Mouse (Mus musculus) embryonic facial prominence, embryonic 13.5 days (tissue): ENCODE measurements at regions not wholly inside any gene's neighbourhood (a gene's known extent, or its start where the extent isn't known, plus 50 kb on each side); places are given as distances from the start of the nearest gene placed in this dataset.
A peak's percentile ranks its signal among the peaks of the same experiment; 100 is the strongest.

Experiments used
- ATAC-seq: fragments of 200-750 bp; cut with Nextera tagmentation; 2 replicates; pipeline ENCODE4 v1.8.0; 2017; ENCODE audit warnings: low read depth; ENCODE audit not compliant: insufficient number of reproducible peaks, insufficient read depth, low FRiP score, low TSS enrichment
- H3K27ac ChIP-seq: fragments of 300-500 bp; sonication (generic); 2 replicates; pipeline ENCODE4 v1.5.1; 2015; ENCODE audit warnings: moderate library complexity, mild to moderate bottlenecking, inconsistent platforms
- H3K27me3 ChIP-seq: fragments of 300-500 bp; sonication (generic); 2 replicates; pipeline ENCODE4 v1.6.1; 2015; ENCODE audit warnings: mild to moderate bottlenecking, inconsistent platforms
- H3K36me3 ChIP-seq: fragments of 300-500 bp; sonication (generic); 2 replicates; pipeline ENCODE4 v1.6.1; 2015; ENCODE audit warnings: mild to moderate bottlenecking, inconsistent platforms
- H3K4me1 ChIP-seq: fragments of 300-500 bp; sonication (generic); 2 replicates; pipeline ENCODE4 v1.6.1; 2015; ENCODE audit warnings: inconsistent platforms
- H3K4me2 ChIP-seq: fragments of 300-500 bp; sonication (generic); 2 replicates; pipeline ENCODE4 v1.6.1; 2015; ENCODE audit warnings: moderate library complexity, mild to moderate bottlenecking, inconsistent platforms
- H3K4me3 ChIP-seq: fragments of 300-500 bp; sonication (generic); 2 replicates; pipeline ENCODE4 v1.5.1; 2015; ENCODE audit warnings: mild to moderate bottlenecking, inconsistent platforms
- H3K9ac ChIP-seq: fragments of 300-500 bp; sonication (generic); 2 replicates; pipeline ENCODE4 v1.6.1; 2015; ENCODE audit warnings: mild to moderate bottlenecking, inconsistent platforms
- H3K9me3 ChIP-seq: fragments of 300-500 bp; sonication (generic); 2 replicates; pipeline ENCODE4 v1.6.1; 2016; ENCODE audit warnings: inconsistent platforms
- WGBS: fragments of 180-500 bp; shearing (Covaris S2); methylation state at CpG from one replicate; pipeline ENCODE4 v1.1.7; 2015; ENCODE audit warnings: mixed read lengths; 5-methylcytosine and 5-hydroxymethylcytosine counted together

- 65% methylated on average over 8 of the region's 8 CpGs for WGBS
- no peak overlapping the region for H3K4me2 ChIP-seq
- H3K9me3 ChIP-seq, result no peaks in the 10 kb centered on the region
- no peak overlapping the region for H3K4me3 ChIP-seq
- no peak overlapping the region for H3K9ac ChIP-seq
- H3K4me1 ChIP-seq, result peaks cover 7% of the 10 kb centered on the region
- H3K27ac ChIP-seq, result no peak overlapping the region
- no peak for ATAC-seq
- no peaks in the 10 kb centered on the region for H3K36me3 ChIP-seq
- no peaks in the 10 kb centered on the region for H3K27me3 ChIP-seq
Measured at GRCm38 (mm10) chr15:8865089-8865933, 102.4 kb upstream of the Ranbp3l start.

DNA sequence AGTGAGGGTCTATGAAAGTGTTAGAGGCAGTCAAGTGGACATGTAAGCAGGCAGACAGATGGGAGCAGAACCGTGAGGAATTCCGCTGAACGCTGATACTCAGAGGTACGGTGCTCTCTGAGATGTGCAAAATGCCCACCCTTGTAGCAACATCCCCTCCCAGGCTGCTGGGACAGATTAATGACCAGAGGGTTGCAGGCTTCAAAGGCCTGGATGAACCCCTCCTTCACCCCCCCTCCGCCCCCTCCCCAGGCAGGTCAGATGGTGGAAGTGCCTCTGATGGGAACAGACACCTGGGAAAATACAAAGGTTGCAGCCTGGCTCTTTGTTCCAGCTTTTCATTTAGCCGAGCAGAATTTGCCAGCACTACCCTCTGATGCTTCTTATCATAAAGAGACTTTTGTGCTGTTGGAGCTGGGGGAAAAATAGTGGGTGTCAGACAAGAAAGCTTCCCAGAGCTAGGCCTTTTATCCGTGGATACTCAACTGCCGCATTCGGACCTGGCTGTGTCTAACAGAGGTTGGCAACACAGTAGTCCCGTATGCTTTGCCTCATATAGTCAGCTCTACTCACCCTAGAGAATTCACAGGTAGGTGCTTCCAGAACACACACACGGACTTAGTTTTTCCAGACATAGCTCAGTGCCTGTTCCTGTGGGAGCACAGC, 111.2 kb upstream of the Ranbp3l start:
- Histone ChIP-seq H3K9ac (no peak overlapping the region), H3K36me3 (no peaks in the 10 kb centered on the region), H3K4me2 (no peak overlapping the region), H3K27me3 (no peaks in the 10 kb centered on the region), H3K27ac (no peak overlapping the region), H3K4me1 (peaks cover 14% of the 10 kb centered on the region; the same call in 1 of the 2 replicates), H3K4me3 (no peak overlapping the region), H3K9me3 (peaks cover 4% of the 10 kb centered on the region)
- no peak for ATAC-seq
- WGBS, result 68% methylated on average over 11 of the region's 11 CpGs

DNA sequence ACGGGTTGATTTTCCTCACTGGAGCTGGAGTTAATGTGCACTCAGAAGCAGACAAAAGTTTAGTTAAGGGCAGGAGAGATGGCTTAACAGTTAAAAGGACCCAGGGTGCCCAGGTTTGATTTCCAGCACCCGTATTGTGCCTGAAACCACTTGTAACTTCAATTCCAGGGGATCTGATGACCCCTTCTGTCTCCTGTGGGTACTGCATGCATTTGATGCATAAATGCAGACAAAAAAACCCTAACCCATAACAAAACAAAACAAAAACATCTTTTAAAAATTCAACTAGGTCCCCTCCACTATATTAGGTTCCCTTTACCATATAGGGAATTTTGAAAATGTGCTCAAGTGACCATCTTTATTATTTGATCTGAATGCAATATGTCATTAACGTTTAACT, 112.2 kb upstream of the Ranbp3l start:
- Histone ChIP-seq H3K4me1 (peaks cover 14% of the 10 kb centered on the region; the same call in 1 of the 2 replicates), H3K9me3 (peaks cover 4% of the 10 kb centered on the region), H3K4me2 (no peak overlapping the region), H3K9ac (no peak overlapping the region), H3K36me3 (no peaks in the 10 kb centered on the region), H3K27me3 (no peaks in the 10 kb centered on the region), H3K27ac (no peak overlapping the region), H3K4me3 (no peak overlapping the region)
- no peak for ATAC-seq
- 91% methylated on average over 3 of the region's 3 CpGs for WGBS

GRCm38 (mm10) chr15:8854336-8854735, 113.4 kb upstream of the Ranbp3l start:
- 23% methylated on average over 7 of the region's 7 CpGs for WGBS
- Histone ChIP-seq H3K36me3 (no peaks in the 10 kb centered on the region), H3K27ac (no peak overlapping the region), H3K9ac (no peak overlapping the region), H3K9me3 (peaks cover 4% of the 10 kb centered on the region), H3K4me2 (0 out of 2 replicates have a peak overlapping the region, but pooled peaks have one; percentile 0), H3K27me3 (no peaks in the 10 kb centered on the region), H3K4me3 (no peak overlapping the region), H3K4me1 (peaks cover 14% of the 10 kb centered on the region; the same call in 1 of the 2 replicates)
- no peak for ATAC-seq

GRCm38 (mm10) chr15:8850996-8851395, 116.8 kb upstream of the Ranbp3l start:
- Histone ChIP-seq H3K4me2 (no peak overlapping the region), H3K27me3 (no peaks in the 10 kb centered on the region)

GRCm38 (mm10) chr15:8849413-8849812, 118.3 kb upstream of the Ranbp3l start:
- no peaks in the 10 kb centered on the region for H3K9me3 ChIP-seq
- 66% methylated on average over 5 of the region's 5 CpGs for WGBS
- no peak overlapping the region for H3K4me3 ChIP-seq
- no peak overlapping the region for H3K4me2 ChIP-seq
- no peaks in the 10 kb centered on the region for H3K36me3 ChIP-seq
- no peak overlapping the region for H3K9ac ChIP-seq
- ATAC-seq, result no peak
- H3K27me3 ChIP-seq, result no peaks in the 10 kb centered on the region
- peaks cover 12% of the 10 kb centered on the region; the same call in 1 of the 2 replicates for H3K4me1 ChIP-seq
- H3K27ac ChIP-seq, result no peak overlapping the region

More at GRCm38 (mm10) chr15:8850996-8851395, 116.8 kb upstream of the Ranbp3l start:
- Histone ChIP-seq H3K27ac (no peak overlapping the region), H3K4me1 (peaks cover 14% of the 10 kb centered on the region; the same call in 1 of the 2 replicates), H3K36me3 (no peaks in the 10 kb centered on the region), H3K9me3 (peaks cover 4% of the 10 kb centered on the region), H3K4me3 (no peak overlapping the region), H3K9ac (no peak overlapping the region)
- no peak for ATAC-seq
- WGBS, result 92% methylated on average over 1 of the region's 1 CpGs

- Histone ChIP-seq H3K4me2 (no peak overlapping the region), H3K9ac (no peak overlapping the region), H3K9me3 (no peaks in the 10 kb centered on the region), H3K27me3 (no peaks in the 10 kb centered on the region), H3K4me1 (no peaks in the 10 kb centered on the region), H3K36me3 (no peaks in the 10 kb centered on the region), H3K27ac (no peak overlapping the region), H3K4me3 (no peak overlapping the region)
- 35% methylated on average over 9 of the region's 9 CpGs for WGBS
- ATAC-seq, result no peak
Measured at GRCm38 (mm10) chr15:8842129-8842528, 125.6 kb upstream of the Ranbp3l start.

GRCm38 (mm10) chr15:8839462-8839861, 128.3 kb upstream of the Ranbp3l start:
- no peaks in the 10 kb centered on the region for H3K4me1 ChIP-seq
- no peak overlapping the region for H3K27ac ChIP-seq

GRCm38 (mm10) chr15:8834151-8834550, 123.6 kb upstream of the Slc1a3 start:
- no peak for ATAC-seq
- Histone ChIP-seq H3K36me3 (no peaks in the 10 kb centered on the region), H3K9ac (no peak overlapping the region), H3K4me1 (peaks cover 17% of the 10 kb centered on the region), H3K27ac (0 out of 2 replicates have a peak overlapping the region, but pooled peaks have one; percentile 16), H3K27me3 (no peaks in the 10 kb centered on the region), H3K4me3 (no peak overlapping the region), H3K4me2 (no peak overlapping the region), H3K9me3 (no peaks in the 10 kb centered on the region)
- WGBS, result 80% methylated on average over 4 of the region's 4 CpGs

More at GRCm38 (mm10) chr15:8839462-8839861, 128.3 kb upstream of the Ranbp3l start:
- Histone ChIP-seq H3K4me2 (no peak overlapping the region), H3K4me3 (no peak overlapping the region), H3K9ac (no peak overlapping the region), H3K36me3 (no peaks in the 10 kb centered on the region), H3K27me3 (no peaks in the 10 kb centered on the region), H3K9me3 (no peaks in the 10 kb centered on the region)
- no peak for ATAC-seq
- 80% methylated on average over 1 of the region's 1 CpGs for WGBS

GRCm38 (mm10) chr15:8832970-8833369, 122.4 kb upstream of the Slc1a3 start:
- Histone ChIP-seq H3K27me3 (no peaks in the 10 kb centered on the region), H3K27ac (peak overlapping the region; percentile 57; the same call in 1 of the 2 replicates), H3K4me3 (no peak overlapping the region), H3K9me3 (no peaks in the 10 kb centered on the region), H3K4me1 (peaks cover 17% of the 10 kb centered on the region), H3K9ac (no peak overlapping the region), H3K4me2 (no peak overlapping the region), H3K36me3 (no peaks in the 10 kb centered on the region)
- 29% methylated on average over 1 of the region's 1 CpGs for WGBS
- no peak for ATAC-seq

DNA sequence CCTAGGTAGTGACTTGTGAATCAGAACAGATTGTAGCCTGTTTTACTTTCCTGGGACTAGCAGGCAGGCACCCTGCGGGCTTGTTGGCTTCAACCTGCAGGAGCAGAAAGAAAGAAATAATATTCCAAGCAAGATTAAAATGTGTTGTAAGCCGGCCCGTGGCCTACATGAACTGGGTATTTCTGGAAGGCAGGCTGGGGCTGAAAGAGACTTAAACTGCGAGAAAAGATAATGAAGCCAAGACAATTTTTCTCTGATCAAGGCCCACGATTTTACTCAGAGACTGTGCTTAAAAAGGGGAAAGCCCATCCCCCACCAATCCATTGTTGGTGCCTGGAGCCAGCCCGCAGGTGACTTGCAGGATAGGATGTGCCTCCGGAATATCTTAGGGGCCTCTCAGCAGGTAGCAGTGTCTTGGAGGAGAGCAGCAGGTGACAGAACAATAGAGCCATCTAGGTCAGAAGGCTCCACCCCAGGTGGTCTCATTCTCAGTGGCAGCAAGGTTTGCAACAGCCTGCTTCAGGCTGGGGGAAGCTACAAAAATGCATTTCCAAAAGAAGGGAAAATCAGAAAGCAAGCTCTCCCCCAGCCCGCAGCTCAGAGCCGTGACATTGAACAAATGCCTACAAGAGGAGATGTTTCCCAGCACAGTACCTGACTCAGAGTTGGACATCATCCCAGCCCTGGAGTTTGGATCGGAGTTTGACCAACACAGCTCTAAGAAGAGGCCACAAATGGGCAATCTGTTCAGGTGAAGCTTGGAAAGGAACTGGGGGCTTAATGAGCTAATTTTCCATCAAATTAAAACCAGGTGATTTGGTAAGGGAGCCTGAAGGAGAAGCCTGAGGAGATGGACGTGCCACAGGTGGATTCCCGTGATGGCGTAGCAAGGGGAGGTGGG, 121.4 kb upstream of the Slc1a3 start:
- whole genome bisulfite sequencing, result 28% methylated on average over 13 of the region's 13 CpGs
- no peaks in the 10 kb centered on the region for H3K9me3 ChIP-seq
- no peaks in the 10 kb centered on the region for H3K27me3 ChIP-seq
- H3K4me1 ChIP-seq, result peaks cover 17% of the 10 kb centered on the region
- no peak for ATAC-seq
- no peak overlapping the region for H3K4me3 ChIP-seq
- H3K4me2 ChIP-seq, result no peak overlapping the region
- H3K9ac ChIP-seq, result no peak overlapping the region
- H3K27ac ChIP-seq, result no peak overlapping the region
- H3K36me3 ChIP-seq, result no peaks in the 10 kb centered on the region
